Mouse (Mus musculus): ENCODE data around the gene Col26a1.
A peak's percentile ranks its signal among the peaks of the same experiment; 100 is the strongest.

Gene Col26a1

GRCm38 (mm10) chr5:136806379-136807056, 76.5 kb downstream of the Col26a1 start:
- no peak for DNase-seq (ENCODE audit: low spot score)

GRCm38 (mm10) chr5:136805019-136805418, 78.0 kb downstream of the Col26a1 start:
- no peak for DNase-seq (ENCODE audit: low spot score)

GRCm38 (mm10) chr5:136804246-136804645, 78.8 kb downstream of the Col26a1 start:
- DNase-seq (ENCODE audit: low spot score), result no peak

GRCm38 (mm10) chr5:136802732-136803131, 80.3 kb downstream of the Col26a1 start:
- no peak for DNase-seq (ENCODE audit: low spot score)

- no peak for DNase-seq (ENCODE audit: low spot score)
These were observed 86.1 kb downstream of the Col26a1 start for GRCm38 (mm10) chr5:136796917-136797316.

GRCm38 (mm10) chr5:136793807-136794206, 89.2 kb downstream of the Col26a1 start:
- DNase-seq (ENCODE audit: low spot score), result no peak

- DNase-seq (ENCODE audit: low spot score), result no peak
These were observed 90.5 kb downstream of the Col26a1 start for GRCm38 (mm10) chr5:136792541-136792940.

GRCm38 (mm10) chr5:136791204-136791603, 91.8 kb downstream of the Col26a1 start:
- no peak for DNase-seq (ENCODE audit: low spot score)

GRCm38 (mm10) chr5:136790570-136791196, 92.3 kb downstream of the Col26a1 start:
- DNase-seq (ENCODE audit: low spot score), result peak; percentile 62

- DNase-seq (ENCODE audit: low spot score), result no peak
These were observed 98.5 kb downstream of the Col26a1 start for GRCm38 (mm10) chr5:136784531-136784930.

GRCm38 (mm10) chr5:136782600-136782999, 100.4 kb downstream of the Col26a1 start:
- DNase-seq (ENCODE audit: low spot score), result no peak

- peak; percentile 33 for DNase-seq (ENCODE audit: low spot score)
These were observed 102.5 kb downstream of the Col26a1 start for GRCm38 (mm10) chr5:136780465-136780864.

GRCm38 (mm10) chr5:136779946-136780345, 103.1 kb downstream of the Col26a1 start:
- no peak for DNase-seq (ENCODE audit: low spot score)

GRCm38 (mm10) chr5:136775548-136775947, 107.5 kb downstream of the Col26a1 start:
- no peak for DNase-seq (ENCODE audit: low spot score)

GRCm38 (mm10) chr5:136773044-136774039, 109.7 kb downstream of the Col26a1 start:
- no peak for DNase-seq (ENCODE audit: low spot score)

- DNase-seq (ENCODE audit: low spot score), result no peak
These were observed 111.9 kb downstream of the Col26a1 start for GRCm38 (mm10) chr5:136771132-136771531.

GRCm38 (mm10) chr5:136767304-136767703, 115.7 kb downstream of the Col26a1 start:
- DNase-seq (ENCODE audit: low spot score), result no peak

- DNase-seq (ENCODE audit: low spot score), result no peak
These were observed 118.8 kb downstream of the Col26a1 start for GRCm38 (mm10) chr5:136764157-136764669.

- DNase-seq (ENCODE audit: low spot score), result no peak
These were observed 122.7 kb downstream of the Col26a1 start for GRCm38 (mm10) chr5:136760345-136760744.

- no peak for DNase-seq (ENCODE audit: low spot score)
These were observed 123.2 kb downstream of the Col26a1 start for GRCm38 (mm10) chr5:136759781-136760180.

GRCm38 (mm10) chr5:136755696-136756095, 127.3 kb downstream of the Col26a1 start:
- DNase-seq (ENCODE audit: low spot score), result peak; percentile 15

- DNase-seq (ENCODE audit: low spot score), result no peak
These were observed 128.9 kb downstream of the Col26a1 start for GRCm38 (mm10) chr5:136754053-136754591.

Measured in spleen, adult 12 weeks (tissue).